Mouse (Mus musculus) lung, postnatal 0 days (tissue): ENCODE results near the gene Ppp6r3.

Experiments used
- CTCF ChIP-seq: IDR thresholded peaks from 2 replicates; pipeline ENCODE4 v1.5.1; 2016; ENCODE audit warnings: antibody characterized with exemption, mild to moderate bottlenecking
- EP300 ChIP-seq: IDR thresholded peaks from 2 replicates; pipeline ENCODE4 v1.6.1; 2016; ENCODE audit warnings: antibody characterized with exemption, mild to moderate bottlenecking, control low read depth

DNA sequence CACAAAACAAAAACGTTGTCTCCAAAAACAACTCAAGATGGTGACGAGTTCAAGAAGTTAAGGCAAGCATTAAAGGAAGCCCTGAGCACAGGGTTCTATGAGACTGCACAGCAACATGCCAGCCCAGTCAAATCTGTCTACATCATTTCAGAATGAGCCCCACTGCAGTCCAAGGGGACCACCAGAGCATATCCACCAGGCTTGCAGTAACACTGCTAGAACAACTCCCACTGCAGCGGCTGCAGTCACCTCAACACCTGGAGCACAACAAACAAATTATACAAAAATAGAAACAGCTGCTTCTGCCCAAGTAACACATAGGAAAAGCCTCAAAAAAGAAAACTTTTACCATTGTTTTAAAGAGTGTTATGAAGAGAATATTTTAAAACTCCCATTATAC is 40.6 kb downstream of the Ppp6r3 start:
- TF ChIP-seq CTCF (no peak), EP300 (no peak)
